Mouse (Mus musculus) neural tube, embryonic 11.5 days (tissue): ENCODE measurements at regions not wholly inside any gene's neighbourhood (a gene's known extent, or its start where the extent isn't known, plus 50 kb on each side); places are given as distances from the start of the nearest gene placed in this dataset.
A peak's percentile ranks its signal among the peaks of the same experiment; 100 is the strongest.

Experiments
- ATAC-seq: fragments of 200-750 bp; cut with Nextera tagmentation; 2 replicates; pipeline ENCODE4 v1.8.0; 2017; ENCODE audit warnings: moderate number of reproducible peaks, mild to moderate bottlenecking, moderate TSS enrichment, moderate library complexity; ENCODE audit not compliant: insufficient read depth, low FRiP score, low TSS enrichment
- DNase-seq: peaks from one replicate; pipeline ENCODE4 v3.0.0-alpha.2; 2015; ENCODE audit warnings: low spot score
- H3K27ac ChIP-seq: fragments of 300-500 bp; sonication (generic); 2 replicates; pipeline ENCODE4 v1.5.1; 2014; ENCODE audit warnings: low read depth, mild to moderate bottlenecking, low read length
- H3K27me3 ChIP-seq: fragments of 300-500 bp; sonication (generic); 2 replicates; pipeline ENCODE4 v1.6.1; 2014; ENCODE audit warnings: mild to moderate bottlenecking, low read length, mixed read lengths; ENCODE audit not compliant: control insufficient read depth, insufficient read depth
- H3K36me3 ChIP-seq: fragments of 300-500 bp; sonication (generic); 2 replicates; pipeline ENCODE4 v1.6.1; 2014; ENCODE audit warnings: mild to moderate bottlenecking, low read length, moderate library complexity, mixed read lengths; ENCODE audit not compliant: control insufficient read depth, insufficient read depth
- H3K4me1 ChIP-seq: fragments of 300-500 bp; sonication (generic); 2 replicates; pipeline ENCODE4 v1.6.1; 2014; ENCODE audit warnings: low read length, mixed read lengths; ENCODE audit not compliant: control insufficient read depth, insufficient read depth
- H3K4me2 ChIP-seq: fragments of 300-500 bp; sonication (generic); 2 replicates; pipeline ENCODE4 v1.6.1; 2014; ENCODE audit warnings: low read depth, mild to moderate bottlenecking, moderate library complexity
- H3K4me3 ChIP-seq: fragments of 300-500 bp; sonication (generic); 2 replicates; pipeline ENCODE4 v1.5.1; 2014; ENCODE audit warnings: low read depth, low read length
- H3K9ac ChIP-seq: fragments of 300-500 bp; sonication (generic); 2 replicates; pipeline ENCODE4 v1.6.1; 2014; ENCODE audit warnings: mild to moderate bottlenecking, low read length
- H3K9me3 ChIP-seq: fragments of 300-500 bp; sonication (generic); 2 replicates; pipeline ENCODE4 v1.6.1; 2016; ENCODE audit warnings: low read length; ENCODE audit not compliant: control insufficient read depth
- WGBS: fragments of 180-500 bp; shearing (Covaris S2); extraction: QIAGEN DNeasy Blood & Tissue Kit; methylation state at CpG from one replicate; pipeline ENCODE4 v1.1.7; 2014; 5-methylcytosine and 5-hydroxymethylcytosine counted together

GRCm38 (mm10) chr5:64521401-64521800 is 281.8 kb upstream of the Klf3 start:
- Histone ChIP-seq H3K9me3 (no peaks in the 10 kb centered on the region), H3K27ac (no peak overlapping the region), H3K27me3 (no peaks in the 10 kb centered on the region), H3K36me3 (no peaks in the 10 kb centered on the region), H3K4me2 (no peak overlapping the region), H3K4me3 (no peak overlapping the region), H3K4me1 (no peaks in the 10 kb centered on the region), H3K9ac (no peak overlapping the region)
- ATAC-seq = no peak
- WGBS = 78% methylated on average over 6 of the region's 6 CpGs
- DNase-seq = no peak

DNA sequence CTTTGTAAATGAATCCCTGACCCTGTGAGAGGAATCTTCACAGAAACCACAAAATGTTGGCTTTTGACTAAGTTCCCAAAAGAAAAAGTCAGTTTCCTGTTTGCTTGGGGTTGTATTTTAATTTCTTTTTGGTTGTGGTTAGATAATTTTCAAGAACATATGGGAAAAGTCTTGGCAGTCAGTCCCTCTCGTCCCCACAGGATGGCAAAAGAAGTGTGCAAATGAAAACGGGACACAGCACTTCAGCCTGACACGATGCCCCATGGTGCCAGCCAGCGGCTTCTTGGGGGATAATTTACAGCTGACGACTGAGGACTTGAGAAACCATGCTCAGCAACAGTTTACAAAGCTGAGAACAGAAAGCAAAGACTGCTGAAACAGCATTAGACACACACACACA is 281.2 kb upstream of the Klf3 start:
- H3K27me3 ChIP-seq = no peaks in the 10 kb centered on the region
- no peak overlapping the region for H3K27ac ChIP-seq
- no peak overlapping the region for H3K9ac ChIP-seq
- no peak for ATAC-seq
- no peaks in the 10 kb centered on the region for H3K36me3 ChIP-seq
- 20% methylated on average over 5 of the region's 5 CpGs for WGBS
- DNase-seq = peak; percentile 29
- no peak overlapping the region for H3K4me2 ChIP-seq
- no peak overlapping the region for H3K4me3 ChIP-seq
- H3K9me3 ChIP-seq = no peaks in the 10 kb centered on the region
- H3K4me1 ChIP-seq = no peaks in the 10 kb centered on the region

DNA sequence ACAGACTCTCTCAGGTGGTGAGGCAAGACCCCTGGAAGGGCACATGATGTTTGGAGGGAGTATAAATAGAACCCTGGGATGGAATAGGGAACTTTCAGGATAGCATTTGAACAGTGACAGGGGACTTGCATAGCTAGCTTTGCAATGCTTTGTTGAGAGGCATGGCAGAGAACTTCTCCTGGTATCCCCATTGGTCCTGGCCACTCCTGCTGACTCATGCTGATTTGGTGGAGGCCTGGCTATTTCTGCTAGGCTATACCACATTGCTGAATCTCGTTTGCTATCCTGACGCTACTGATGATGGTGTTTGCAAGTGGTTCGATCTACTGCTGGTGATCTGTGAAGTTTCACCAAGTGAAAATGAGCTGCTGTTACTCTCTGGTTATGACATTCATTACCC is 276.7 kb upstream of the Klf3 start:
- no peak for DNase-seq
- Histone ChIP-seq H3K27me3 (no peaks in the 10 kb centered on the region), H3K4me1 (no peaks in the 10 kb centered on the region), H3K9ac (no peak overlapping the region), H3K27ac (no peak overlapping the region), H3K9me3 (no peaks in the 10 kb centered on the region), H3K4me2 (no peak overlapping the region), H3K4me3 (no peak overlapping the region), H3K36me3 (no peaks in the 10 kb centered on the region)
- ATAC-seq = no peak
- 86% methylated on average over 3 of the region's 3 CpGs for WGBS

DNA sequence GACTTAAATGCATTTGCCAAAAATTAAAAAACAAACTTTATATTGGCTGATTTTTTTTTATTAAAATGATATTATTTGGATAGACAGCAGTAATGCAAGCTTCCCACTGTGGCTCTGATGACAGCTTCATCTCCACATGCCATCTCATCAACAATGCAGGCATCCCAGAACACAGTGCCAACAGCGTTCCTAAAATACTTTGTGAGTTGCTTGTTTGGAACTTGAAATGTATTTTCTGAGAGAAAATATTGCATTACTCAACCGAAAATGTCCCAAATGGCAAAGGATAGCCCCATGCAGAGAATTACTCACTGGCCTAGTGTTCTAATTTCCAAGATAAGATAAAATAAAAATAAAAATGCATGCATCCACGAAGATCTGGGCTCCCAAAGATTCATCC is 275.2 kb upstream of the Klf3 start:
- no peak for DNase-seq
- Histone ChIP-seq H3K9me3 (no peaks in the 10 kb centered on the region), H3K27me3 (no peaks in the 10 kb centered on the region), H3K27ac (no peak overlapping the region), H3K4me1 (no peaks in the 10 kb centered on the region), H3K9ac (no peak overlapping the region), H3K36me3 (no peaks in the 10 kb centered on the region), H3K4me2 (no peak overlapping the region), H3K4me3 (no peak overlapping the region)
- 78% methylated on average over 3 of the region's 3 CpGs for WGBS
- no peak for ATAC-seq

DNA sequence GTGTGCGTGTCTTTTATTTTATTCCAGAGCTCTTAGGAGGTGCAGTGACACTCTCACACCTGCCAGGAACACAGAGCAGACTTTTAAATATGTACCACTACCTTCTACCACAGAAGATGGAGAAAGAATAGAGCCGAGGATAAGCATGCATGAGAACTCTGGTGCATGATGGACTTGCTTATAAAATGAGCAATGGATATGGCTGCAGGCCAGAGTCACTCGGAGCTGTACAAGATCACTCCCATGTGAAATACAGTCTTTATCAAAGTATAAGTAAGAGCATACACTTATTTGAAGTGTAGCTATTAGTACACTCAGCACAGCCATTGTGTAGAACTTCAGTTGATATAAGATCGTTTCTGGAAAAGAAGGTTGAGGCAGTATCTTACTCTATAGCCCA is 268.8 kb upstream of the Klf3 start:
- DNase-seq = no peak
- no peaks in the 10 kb centered on the region for H3K27me3 ChIP-seq
- no peak for ATAC-seq
- H3K4me3 ChIP-seq = no peak overlapping the region
- H3K4me1 ChIP-seq = no peaks in the 10 kb centered on the region
- H3K27ac ChIP-seq = no peak overlapping the region
- H3K9me3 ChIP-seq = no peaks in the 10 kb centered on the region
- no peaks in the 10 kb centered on the region for H3K36me3 ChIP-seq
- no peak overlapping the region for H3K4me2 ChIP-seq
- no peak overlapping the region for H3K9ac ChIP-seq
- WGBS = 98% methylated on average over 4 of the region's 4 CpGs

DNA sequence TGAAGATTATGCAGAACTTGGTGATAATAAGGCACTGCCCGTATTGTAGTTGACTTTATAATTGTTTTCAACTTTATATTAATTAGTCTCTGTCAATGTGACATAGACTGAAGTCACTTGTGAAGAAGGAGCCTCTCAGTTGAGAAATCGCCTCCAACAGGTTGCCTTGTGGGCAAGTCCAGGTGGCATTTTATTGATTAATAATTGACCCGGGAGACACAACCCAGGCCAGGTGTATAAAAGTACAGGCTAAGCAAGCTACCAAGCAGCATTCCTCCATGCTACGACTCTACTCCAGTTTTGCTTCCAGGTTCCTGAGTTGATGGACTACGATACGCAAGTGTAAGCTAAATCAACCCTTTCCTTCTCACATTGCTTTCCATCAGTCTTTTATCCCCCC is 268.2 kb upstream of the Klf3 start:
- Histone ChIP-seq H3K36me3 (no peaks in the 10 kb centered on the region), H3K9me3 (no peaks in the 10 kb centered on the region), H3K4me1 (no peaks in the 10 kb centered on the region), H3K27ac (no peak overlapping the region), H3K4me2 (no peak overlapping the region), H3K27me3 (no peaks in the 10 kb centered on the region), H3K9ac (no peak overlapping the region), H3K4me3 (no peak overlapping the region)
- ATAC-seq (no peak), DNase-seq (no peak)
- 95% methylated on average over 6 of the region's 6 CpGs for WGBS

DNA sequence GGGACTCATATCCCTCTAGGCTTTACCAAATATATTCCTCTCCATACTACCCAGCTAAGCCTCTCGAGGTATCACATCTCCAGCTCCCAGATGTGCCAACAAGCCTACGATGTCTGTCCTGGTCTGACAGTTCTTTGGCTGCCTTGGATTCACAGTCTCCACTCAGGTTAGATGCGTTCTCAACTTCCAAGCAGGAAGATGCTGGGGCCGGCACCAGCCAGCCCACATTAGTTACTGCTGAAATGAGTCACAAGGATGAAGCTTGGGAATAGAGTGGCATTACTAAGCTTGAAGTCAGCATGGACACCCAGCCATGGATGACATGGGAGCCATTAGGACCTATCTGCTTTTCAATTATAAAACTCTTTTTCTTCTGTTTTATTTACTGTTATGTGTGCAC is 267.6 kb upstream of the Klf3 start:
- Histone ChIP-seq H3K4me2 (no peak overlapping the region), H3K9me3 (no peaks in the 10 kb centered on the region), H3K27me3 (no peaks in the 10 kb centered on the region), H3K4me3 (no peak overlapping the region), H3K4me1 (no peaks in the 10 kb centered on the region), H3K36me3 (no peaks in the 10 kb centered on the region), H3K27ac (no peak overlapping the region), H3K9ac (no peak overlapping the region)
- WGBS = 92% methylated on average over 4 of the region's 4 CpGs
- ATAC-seq (no peak), DNase-seq (no peak)

- Histone ChIP-seq H3K27ac (no peak overlapping the region), H3K4me1 (no peaks in the 10 kb centered on the region), H3K4me2 (no peak overlapping the region), H3K27me3 (no peaks in the 10 kb centered on the region), H3K9me3 (no peaks in the 10 kb centered on the region), H3K9ac (no peak overlapping the region), H3K36me3 (no peaks in the 10 kb centered on the region), H3K4me3 (no peak overlapping the region)
- ATAC-seq (no peak), DNase-seq (peak; percentile 61)
- 49% methylated on average over 20 of the region's 20 CpGs for WGBS
These were observed 266.6 kb upstream of the Klf3 start for GRCm38 (mm10) chr5:64536393-64537112.

DNA sequence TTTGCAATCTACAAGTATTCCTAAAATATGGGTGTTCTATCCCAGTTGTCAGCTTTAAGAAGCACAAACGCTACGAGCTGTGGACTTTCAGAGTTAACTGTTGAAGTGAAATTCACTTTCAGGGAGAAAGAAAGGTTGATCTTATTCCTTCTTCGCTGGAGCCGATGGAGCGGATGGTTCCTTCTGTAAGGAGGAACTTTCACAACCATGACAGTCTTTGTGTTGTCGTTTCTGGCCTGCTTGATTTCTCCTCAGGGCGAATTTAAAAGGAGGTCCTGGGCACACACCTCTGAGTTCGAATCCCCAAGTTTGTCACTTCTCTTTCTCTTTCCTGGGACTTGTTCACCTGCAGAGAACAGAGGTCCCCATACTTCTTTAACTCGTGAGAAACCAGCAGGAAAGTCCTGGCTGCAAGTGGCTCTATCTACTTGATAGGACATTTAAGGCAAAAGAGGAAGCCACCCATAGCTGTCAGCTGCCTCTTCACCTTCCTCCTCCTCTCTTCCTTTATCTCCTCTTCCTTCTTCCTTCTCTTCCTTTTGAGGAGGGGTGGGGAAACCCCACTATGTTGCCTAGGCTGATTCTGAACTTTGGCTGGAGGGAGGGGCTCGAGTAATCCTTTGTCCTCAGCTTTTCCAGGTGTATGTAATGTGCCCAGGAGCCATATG is 265.9 kb upstream of the Klf3 start:
- Histone ChIP-seq H3K27me3 (no peaks in the 10 kb centered on the region), H3K4me2 (no peak overlapping the region), H3K4me1 (no peaks in the 10 kb centered on the region), H3K36me3 (no peaks in the 10 kb centered on the region), H3K4me3 (no peak overlapping the region), H3K9ac (no peak overlapping the region), H3K27ac (no peak overlapping the region), H3K9me3 (no peaks in the 10 kb centered on the region)
- ATAC-seq (no peak), DNase-seq (no peak)
- WGBS = 82% methylated on average over 10 of the region's 10 CpGs
